1 mouse cellular context compared by ENCODE assay signal in the genomic region with DNA sequence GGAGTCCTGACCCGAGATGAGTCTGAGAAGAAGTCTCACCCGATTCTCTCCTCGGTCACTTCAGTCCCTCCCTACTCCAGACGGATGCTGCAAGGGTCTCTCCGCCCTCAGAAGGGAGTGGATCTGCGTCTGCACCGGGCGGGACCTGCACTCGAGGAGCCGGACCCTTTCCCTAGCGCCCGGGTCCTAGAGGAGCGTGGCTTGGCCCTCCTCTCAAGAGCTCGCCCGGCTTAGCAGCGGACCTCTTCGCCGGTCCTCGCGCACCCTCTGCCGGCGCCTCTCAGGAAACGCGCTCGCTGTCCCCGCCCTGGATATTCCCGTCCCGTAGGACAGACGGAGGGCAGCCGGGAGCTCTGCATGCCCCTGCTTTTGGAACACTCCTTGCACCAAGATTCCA.
TF ChIP-seq lines count a peak whose summit lies in the region.

No protein-coding gene starts in this region.

TF ChIP-seq in CH12.LX, 34 proteins besides CTCF, POLR2A, EP300 and RAD21 (continued from another document):
- TF ChIP-seq RCOR1 (conservative IDR thresholded peaks at IDR 0.05; ENCODE audit: low read depth, low read length) (no peak), ZKSCAN1 (IDR thresholded peaks at IDR 0.05; ENCODE audit: borderline replicate concordance, low read depth, low read length) (no peak), UBTF (IDR thresholded peaks at IDR 0.05; ENCODE audit: low read depth, low read length) (0 out of 2 replicates have a peak, but pooled peaks have one; percentile 53), MAZ (IDR thresholded peaks at IDR 0.05; ENCODE audit: low read depth, low read length) (peak; percentile 49; the same call in 1 of the 2 replicates), KAT2A (IDR thresholded peaks at IDR 0.05; ENCODE audit: insufficient replicate concordance, low read length) (no peak), HCFC1 (IDR thresholded peaks at IDR 0.05; ENCODE audit: low read depth, low read length) (no peak), MAFK (IDR thresholded peaks at IDR 0.05; ENCODE audit: insufficient replicate concordance, low read length) (no peak), SIN3A (IDR thresholded peaks at IDR 0.05; ENCODE audit: low read length) (no peak), CHD1 (IDR thresholded peaks at IDR 0.05; ENCODE audit: low read depth, low read length) (no peak), NRF1 (IDR thresholded peaks at IDR 0.05; ENCODE audit: low read depth, low read length) (no peak), JUND (conservative IDR thresholded peaks at IDR 0.05; ENCODE audit: low read depth, low read length) (no peak), JUN (IDR thresholded peaks at IDR 0.05; ENCODE audit: insufficient read depth, low read depth, low read length) (no peak), IRF4 (IDR thresholded peaks at IDR 0.05; ENCODE audit: low read depth, low read length) (no peak), ELF1 (IDR thresholded peaks at IDR 0.05; ENCODE audit: low read depth, low read length) (0 out of 2 replicates have a peak, but pooled peaks have one; percentile 10), MYC (IDR thresholded peaks at IDR 0.05; ENCODE audit: low read depth, low read length) (no peak)
